Mouse (Mus musculus): ENCODE measurements around the gene Luzp1. TPM values are rescaled to one million over a fixed set of nuclear protein-coding genes. Genes with fewer than 3 reads are reported as not detected.

Gene Luzp1
- 1.9 and 2.9 TPM in 2 replicates for polyA plus RNA-seq (2012; rRNA removed)

GRCm38 (mm10) chr4:136469371-136469903 is at the start of gene Luzp1:
Luzp1 (plus strand) TSS chr4:136469761.
- 5% methylated on average over 36 of the region's 36 CpGs for WGBS
- TF ChIP-seq CTCF (IDR thresholded peaks at IDR 0.05; ENCODE audit: extremely low read depth, insufficient read depth, insufficient read length, insufficient replicate concordance) (no peak), POLR2A (IDR thresholded peaks at IDR 0.05; ENCODE audit: low read depth, low read length) (no peak)
- peaks cover 5% of the 10 kb centered on the region for H3K4me1 ChIP-seq (ENCODE audit: control insufficient read depth, insufficient read depth, insufficient read length)
- DNase-seq (ENCODE audit: low read depth in 1 of 2, low spot score in 2 of 2), result peak; percentile 62 to 79
- peak within 1 kb of the TSS; percentile 60; the same call in 1 of the 2 replicates for H3K27ac ChIP-seq (ENCODE audit: insufficient read depth, low read length)
- peak within 1 kb of the TSS; percentile 74 for H3K4me3 ChIP-seq (ENCODE audit: extremely low read depth, insufficient read depth, insufficient read length)
- peaks cover 16% of the 10 kb centered on the region for H3K27me3 ChIP-seq (ENCODE audit: control insufficient read depth, insufficient read depth, low read length)
- no peaks in the 10 kb centered on the region for H3K36me3 ChIP-seq (ENCODE audit: control insufficient read depth, insufficient read depth, low read length)

GRCm38 (mm10) chr4:136423224-136423623 is 46.3 kb upstream of the Luzp1 start, which contains the start of gene Htr1d:
Htr1d (plus strand) TSS chr4:136423524.
- H3K27me3 ChIP-seq (ENCODE audit: control insufficient read depth, insufficient read depth, low read length), result peaks cover 8% of the 10 kb centered on the region
- DNase-seq (ENCODE audit: low read depth in 1 of 2, low spot score in 2 of 2), result no peak
- H3K27ac ChIP-seq (ENCODE audit: insufficient read depth, low read length), result no peak within 1 kb of the TSS
- peaks cover 5% of the 10 kb centered on the region; the same call in 1 of the 2 replicates for H3K4me1 ChIP-seq (ENCODE audit: control insufficient read depth, insufficient read depth, insufficient read length)
- WGBS, result 86% methylated on average over 9 of the region's 9 CpGs
- TF ChIP-seq POLR2A (IDR thresholded peaks at IDR 0.05; ENCODE audit: low read depth, low read length) (no peak), CTCF (IDR thresholded peaks at IDR 0.05; ENCODE audit: extremely low read depth, insufficient read depth, insufficient read length, insufficient replicate concordance) (no peak)
- no peak within 1 kb of the TSS for H3K4me3 ChIP-seq (ENCODE audit: extremely low read depth, insufficient read depth, insufficient read length)
- no peaks in the 10 kb centered on the region for H3K36me3 ChIP-seq (ENCODE audit: control insufficient read depth, insufficient read depth, low read length)

- Histone ChIP-seq H3K4me3 (ENCODE audit: extremely low read depth, insufficient read depth, insufficient read length) (peak overlapping the region; percentile 6; the same call in 1 of the 2 replicates), H3K27me3 (ENCODE audit: control insufficient read depth, insufficient read depth, low read length) (peaks cover 8% of the 10 kb centered on the region), H3K4me1 (ENCODE audit: control insufficient read depth, insufficient read depth, insufficient read length) (peaks cover 5% of the 10 kb centered on the region; the same call in 1 of the 2 replicates), H3K36me3 (ENCODE audit: control insufficient read depth, insufficient read depth, low read length) (no peaks in the 10 kb centered on the region), H3K27ac (ENCODE audit: insufficient read depth, low read length) (no peak overlapping the region)
- WGBS, result 4% methylated on average over 68 of the region's 70 CpGs
- TF ChIP-seq POLR2A (IDR thresholded peaks at IDR 0.05; ENCODE audit: low read depth, low read length) (no peak), CTCF (IDR thresholded peaks at IDR 0.05; ENCODE audit: extremely low read depth, insufficient read depth, insufficient read length, insufficient replicate concordance) (no peak)
- no peak for DNase-seq (ENCODE audit: low read depth in 1 of 2, low spot score in 2 of 2)
Measured at GRCm38 (mm10) chr4:136424120-136424999, 45.2 kb upstream of the Luzp1 start.

- TF ChIP-seq CTCF (IDR thresholded peaks at IDR 0.05; ENCODE audit: extremely low read depth, insufficient read depth, insufficient read length, insufficient replicate concordance), result peak; percentile 28; the same call in 1 of the 2 replicates
- no peak for TF ChIP-seq POLR2A (IDR thresholded peaks at IDR 0.05; ENCODE audit: low read depth, low read length)
- H3K4me3 ChIP-seq (ENCODE audit: extremely low read depth, insufficient read depth, insufficient read length), result peak overlapping the region; percentile 6; the same call in 1 of the 2 replicates
- no peaks in the 10 kb centered on the region for H3K36me3 ChIP-seq (ENCODE audit: control insufficient read depth, insufficient read depth, low read length)
- H3K27me3 ChIP-seq (ENCODE audit: control insufficient read depth, insufficient read depth, low read length), result peaks cover 8% of the 10 kb centered on the region
- WGBS, result 7% methylated on average over 15 of the region's 15 CpGs
- H3K27ac ChIP-seq (ENCODE audit: insufficient read depth, low read length), result no peak overlapping the region
- no peak for DNase-seq (ENCODE audit: low read depth in 1 of 2, low spot score in 2 of 2)
- H3K4me1 ChIP-seq (ENCODE audit: control insufficient read depth, insufficient read depth, insufficient read length), result peaks cover 5% of the 10 kb centered on the region; the same call in 1 of the 2 replicates
Measured at GRCm38 (mm10) chr4:136425000-136425288, 44.6 kb upstream of the Luzp1 start.

- DNase-seq (ENCODE audit: low read depth in 1 of 2, low spot score in 2 of 2), result no peak
- no peak for TF ChIP-seq CTCF (IDR thresholded peaks at IDR 0.05; ENCODE audit: extremely low read depth, insufficient read depth, insufficient read length, insufficient replicate concordance)
- no peak for TF ChIP-seq POLR2A (IDR thresholded peaks at IDR 0.05; ENCODE audit: low read depth, low read length)
- Histone ChIP-seq H3K4me3 (ENCODE audit: extremely low read depth, insufficient read depth, insufficient read length) (no peak overlapping the region), H3K36me3 (ENCODE audit: control insufficient read depth, insufficient read depth, low read length) (no peaks in the 10 kb centered on the region), H3K27ac (ENCODE audit: insufficient read depth, low read length) (no peak overlapping the region), H3K4me1 (ENCODE audit: control insufficient read depth, insufficient read depth, insufficient read length) (no peaks in the 10 kb centered on the region), H3K27me3 (ENCODE audit: control insufficient read depth, insufficient read depth, low read length) (no peaks in the 10 kb centered on the region; the same call in 1 of the 2 replicates)
- WGBS, result 51% methylated on average over 11 of the region's 11 CpGs
Measured at GRCm38 (mm10) chr4:136430609-136431375, 38.8 kb upstream of the Luzp1 start.

- H3K4me3 ChIP-seq (ENCODE audit: extremely low read depth, insufficient read depth, insufficient read length), result no peak overlapping the region
- no peak for TF ChIP-seq POLR2A (IDR thresholded peaks at IDR 0.05; ENCODE audit: low read depth, low read length)
- TF ChIP-seq CTCF (IDR thresholded peaks at IDR 0.05; ENCODE audit: extremely low read depth, insufficient read depth, insufficient read length, insufficient replicate concordance), result peak; percentile 12; the same call in 1 of the 2 replicates
- H3K4me1 ChIP-seq (ENCODE audit: control insufficient read depth, insufficient read depth, insufficient read length), result no peaks in the 10 kb centered on the region
- H3K36me3 ChIP-seq (ENCODE audit: control insufficient read depth, insufficient read depth, low read length), result no peaks in the 10 kb centered on the region
- 4% methylated on average over 3 of the region's 3 CpGs for WGBS
- no peak overlapping the region for H3K27ac ChIP-seq (ENCODE audit: insufficient read depth, low read length)
- H3K27me3 ChIP-seq (ENCODE audit: control insufficient read depth, insufficient read depth, low read length), result no peaks in the 10 kb centered on the region; the same call in 1 of the 2 replicates
- peak in 1 of 2 experiments; percentile 7 for DNase-seq (ENCODE audit: low read depth in 1 of 2, low spot score in 2 of 2)
Measured at GRCm38 (mm10) chr4:136431376-136431693, 38.2 kb upstream of the Luzp1 start.

Measured in spleen, adult 2 months (tissue).